Mouse (Mus musculus): ENCODE measurements around the gene Dars.

DNA sequence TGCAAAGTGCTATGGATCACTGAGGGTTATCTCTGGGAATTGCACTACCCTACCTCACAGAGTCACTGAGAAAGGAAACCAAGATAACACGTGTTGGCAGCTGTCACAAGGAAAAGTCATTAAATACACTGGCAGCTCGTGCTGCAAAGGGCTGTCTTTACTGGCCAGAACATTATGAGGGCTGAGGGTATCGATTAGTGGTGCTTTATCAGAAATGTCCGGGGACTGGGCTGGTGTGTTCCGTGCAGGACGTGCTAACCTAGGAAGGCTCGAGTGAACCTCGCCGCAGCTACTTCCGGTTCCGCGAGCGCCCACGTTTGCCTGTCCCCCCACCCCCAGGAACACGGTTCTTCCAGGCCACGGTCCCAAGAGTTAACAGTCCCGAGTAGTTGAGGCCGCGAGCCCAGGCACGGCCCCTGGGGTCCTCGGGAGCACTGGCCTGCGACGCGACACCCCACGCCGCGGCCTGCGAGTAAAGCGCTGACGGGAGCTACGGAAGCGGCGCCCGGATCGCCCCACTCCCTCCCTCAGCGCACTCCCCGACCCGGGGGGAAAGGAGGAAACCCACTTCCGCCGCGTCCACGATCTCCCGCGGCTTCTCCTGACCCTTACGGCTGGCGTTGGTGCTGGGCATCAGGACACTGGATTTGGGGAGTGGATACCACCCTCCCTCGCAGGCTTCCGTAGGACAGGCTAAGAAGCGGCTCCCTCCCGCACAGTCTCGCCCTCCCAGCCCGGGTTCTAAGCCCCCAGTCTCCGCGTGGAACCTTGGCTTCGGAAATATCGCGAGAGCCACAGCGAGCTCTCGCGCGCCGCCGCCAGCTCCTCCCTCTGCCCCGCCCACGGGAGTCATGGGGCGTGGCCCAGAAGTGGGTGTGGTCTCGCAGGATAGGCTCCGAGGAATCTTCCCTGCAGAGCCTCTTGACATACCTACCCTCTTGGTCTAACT is at the start of gene Dars:
- TF ChIP-seq POLR2A (IDR thresholded peaks at IDR 0.05; ENCODE audit: borderline replicate concordance, control insufficient read depth, low read depth, low read length) (peak; percentile 93; the same call in 1 of the 2 replicates), CTCF (IDR thresholded peaks at IDR 0.05; ENCODE audit: control insufficient read depth, insufficient read depth, low read length) (peak; percentile 15; the same call in 1 of the 2 replicates)
